Mouse (Mus musculus) midbrain, embryonic 16.5 days (tissue): Measurements from ENCODE around the gene Olfr1214. TPM values are rescaled to one million over a fixed set of nuclear protein-coding genes. Genes with fewer than 3 reads are reported as not detected.
"Not testable (repeated sequence)": the region's sequence is repeated elsewhere in the genome, so short reads cannot be mapped to it uniquely, and the experiment has no call there.

ENCODE experiments used
- ATAC-seq: fragments of 200-750 bp; cut with Nextera tagmentation; 2 replicates; pipeline ENCODE4 v1.8.0; 2017; ENCODE audit warnings: moderate TSS enrichment
- H3K27ac ChIP-seq: fragments of 300-500 bp; sonication (generic); 2 replicates; pipeline ENCODE4 v1.5.1; 2014; ENCODE audit warnings: mild to moderate bottlenecking, low read length, mixed read lengths
- H3K27me3 ChIP-seq: fragments of 300-500 bp; sonication (generic); 2 replicates; pipeline ENCODE4 v1.6.1; 2014; ENCODE audit warnings: low read depth, low read length, mixed read lengths; ENCODE audit not compliant: control insufficient read depth, insufficient read depth
- H3K36me3 ChIP-seq: fragments of 300-500 bp; sonication (generic); 2 replicates; pipeline ENCODE4 v1.6.1; 2014; ENCODE audit warnings: mild to moderate bottlenecking, low read length, moderate library complexity, mixed read lengths; ENCODE audit not compliant: control insufficient read depth, insufficient read depth
- H3K4me1 ChIP-seq: fragments of 300-500 bp; sonication (generic); 2 replicates; pipeline ENCODE4 v1.6.1; 2014; ENCODE audit warnings: mild to moderate bottlenecking, low read length, mixed read lengths; ENCODE audit not compliant: control insufficient read depth, insufficient read depth
- H3K4me2 ChIP-seq: fragments of 300-500 bp; sonication (generic); 2 replicates; pipeline ENCODE4 v1.6.1; 2014; ENCODE audit warnings: mild to moderate bottlenecking, low read length, mixed read lengths
- H3K4me3 ChIP-seq: fragments of 300-500 bp; sonication (generic); 2 replicates; pipeline ENCODE4 v1.5.1; 2014; ENCODE audit warnings: low read depth, mild to moderate bottlenecking, low read length, moderate library complexity, mixed read lengths
- H3K9ac ChIP-seq: fragments of 300-500 bp; sonication (generic); 2 replicates; pipeline ENCODE4 v1.6.1; 2014; ENCODE audit warnings: low read depth, low read length, mixed read lengths
- H3K9me3 ChIP-seq: fragments of 300-500 bp; sonication (generic); replicated peaks from 2 replicates; pipeline ENCODE4 v1.6.1; 2014; ENCODE audit warnings: mild to moderate bottlenecking, low read length, mixed read lengths; ENCODE audit not compliant: control insufficient read depth, poor library complexity, severe bottlenecking
- WGBS: fragments of 180-500 bp; shearing (Covaris S2); extraction: QIAGEN DNeasy Blood & Tissue Kit; methylation state at CpG from one replicate; pipeline ENCODE4 v1.1.7; 2014; 5-methylcytosine and 5-hydroxymethylcytosine counted together
- polyA plus RNA-seq: library from polyadenylated mRNA; unstranded; fragments of >200 nt; fragmentation: Nextera tagmentation; extraction: Ambion mirVana; gene quantifications from 2 replicates; pipeline ENCODE4 v1.2.1, GENCODE M21; 2015

The Olfr1214 gene
- polyA plus RNA-seq = not detected in 2 replicates

DNA sequence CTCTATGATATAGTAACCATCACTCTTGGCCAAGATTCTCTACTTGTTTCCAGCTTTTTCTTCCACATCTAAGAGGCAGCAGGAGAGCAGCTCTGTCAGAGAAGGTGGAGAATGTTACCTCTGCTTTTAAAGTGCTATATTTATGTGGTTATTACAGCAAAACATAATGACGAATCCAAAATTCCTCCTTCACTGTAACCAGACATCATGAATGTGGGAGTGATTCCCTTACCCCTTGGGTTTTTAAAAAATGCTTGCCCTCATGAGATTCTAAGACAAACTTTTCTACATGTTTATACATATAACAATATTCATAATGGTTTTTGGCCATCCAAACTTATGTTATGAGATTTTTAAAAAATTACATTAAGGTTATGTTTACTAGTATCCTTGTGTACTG lies at the start of gene Olfr1214:
Olfr1214 (minus strand) TSS at position 101 of the 400 bp plus-strand sequence.
- no peaks in the 10 kb centered on the region for H3K9me3 ChIP-seq
- H3K27me3 ChIP-seq = no peaks in the 10 kb centered on the region
- H3K9ac ChIP-seq = no peak within 1 kb of the TSS
- no peak within 1 kb of the TSS for H3K4me2 ChIP-seq
- no peak for ATAC-seq
- H3K27ac ChIP-seq = no peak within 1 kb of the TSS
- no peaks in the 10 kb centered on the region for H3K36me3 ChIP-seq
- H3K4me3 ChIP-seq = no peak within 1 kb of the TSS
- H3K4me1 ChIP-seq = no peaks in the 10 kb centered on the region
- 93% methylated on average over 1 of the region's 1 CpGs for WGBS

- Histone ChIP-seq H3K9ac (no peak within 1 kb of the TSS), H3K36me3 (no peaks in the 10 kb centered on the region), H3K9me3 (no peaks in the 10 kb centered on the region), H3K27me3 (no peaks in the 10 kb centered on the region), H3K4me2 (no peak within 1 kb of the TSS), H3K4me1 (no peaks in the 10 kb centered on the region), H3K4me3 (no peak within 1 kb of the TSS), H3K27ac (no peak within 1 kb of the TSS)
- 77% methylated on average over 2 of the region's 2 CpGs for WGBS
- ATAC-seq = no peak
These were observed 39.5 kb upstream of the Olfr1214 start, which contains the start of gene Olfr1217 for GRCm38 (mm10) chr2:89031965-89032364. Gene Olfr1217 (minus strand): TSS chr2:89032065.

GRCm38 (mm10) chr2:89021436-89021835 lies 29.0 kb upstream of the Olfr1214 start:
- not testable (repeated sequence) for H3K36me3 ChIP-seq, H3K27me3 ChIP-seq, H3K4me2 ChIP-seq, H3K9ac ChIP-seq, H3K4me3 ChIP-seq, H3K4me1 ChIP-seq, H3K27ac ChIP-seq, H3K9me3 ChIP-seq, ATAC-seq
- 81% methylated on average over 3 of the region's 3 CpGs for WGBS

DNA sequence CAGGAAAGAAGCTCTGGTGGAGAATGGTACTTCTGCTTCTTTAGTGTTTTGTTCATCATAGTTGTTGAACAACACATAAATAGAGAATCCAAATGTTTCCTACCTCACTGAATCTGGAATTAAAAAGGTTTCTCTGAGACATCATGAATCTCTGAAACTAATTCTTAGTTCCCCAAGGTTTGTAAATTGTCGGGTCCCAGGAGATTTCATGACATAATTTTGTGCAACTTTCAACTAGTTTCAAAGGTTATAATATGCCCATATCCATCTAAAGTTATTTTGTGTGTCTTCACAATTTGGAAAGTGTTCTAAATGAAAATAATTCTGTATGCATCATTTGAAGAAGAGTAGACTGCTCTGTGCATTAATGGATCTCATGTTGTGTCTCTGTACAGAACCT lies 25.8 kb upstream of the Olfr1214 start, which contains the start of gene Olfr1216:
Olfr1216 (minus strand) TSS at position 101 of the 400 bp plus-strand sequence.
- Histone ChIP-seq H3K4me3 (no peak within 1 kb of the TSS), H3K4me2 (no peak within 1 kb of the TSS)
- 87% methylated on average over 1 of the region's 1 CpGs for WGBS

GRCm38 (mm10) chr2:89006873-89007272 lies 14.4 kb upstream of the Olfr1214 start, which contains the start of gene Olfr1215:
Gene Olfr1215 (minus strand): TSS chr2:89006973.
- Histone ChIP-seq H3K4me2 (no peak within 1 kb of the TSS), H3K4me1 (no peaks in the 10 kb centered on the region), H3K27me3 (no peaks in the 10 kb centered on the region), H3K9ac (no peak within 1 kb of the TSS), H3K36me3 (no peaks in the 10 kb centered on the region), H3K9me3 (no peaks in the 10 kb centered on the region), H3K27ac (no peak within 1 kb of the TSS), H3K4me3 (no peak within 1 kb of the TSS)
- ATAC-seq = no peak
- 81% methylated on average over 2 of the region's 2 CpGs for WGBS

More for the DNA sequence above, 25.8 kb upstream of the Olfr1214 start, which contains the start of gene Olfr1216:
- H3K9me3 ChIP-seq = no peaks in the 10 kb centered on the region
- no peak for ATAC-seq
- H3K27me3 ChIP-seq = no peaks in the 10 kb centered on the region
- no peak within 1 kb of the TSS for H3K27ac ChIP-seq
- H3K4me1 ChIP-seq = no peaks in the 10 kb centered on the region
- H3K36me3 ChIP-seq = no peaks in the 10 kb centered on the region
- H3K9ac ChIP-seq = no peak within 1 kb of the TSS

GRCm38 (mm10) chr2:88980181-88980580 lies 12.3 kb downstream of the Olfr1214 start, which contains the start of gene Gm13762:
Gene Gm13762 (minus strand): TSS chr2:88980281.
- 74% methylated on average over 1 of the region's 1 CpGs for WGBS
- H3K27me3 ChIP-seq = no peaks in the 10 kb centered on the region
- H3K4me3 ChIP-seq = no peak within 1 kb of the TSS
- ATAC-seq = no peak
- no peaks in the 10 kb centered on the region for H3K4me1 ChIP-seq
- H3K27ac ChIP-seq = no peak within 1 kb of the TSS
- H3K9me3 ChIP-seq = no peaks in the 10 kb centered on the region
- no peak within 1 kb of the TSS for H3K9ac ChIP-seq
- no peaks in the 10 kb centered on the region for H3K36me3 ChIP-seq
- H3K4me2 ChIP-seq = no peak within 1 kb of the TSS

- Histone ChIP-seq H3K9ac (no peak within 1 kb of the TSS), H3K27me3 (no peaks in the 10 kb centered on the region), H3K27ac (no peak within 1 kb of the TSS), H3K4me2 (no peak within 1 kb of the TSS), H3K9me3 (no peaks in the 10 kb centered on the region), H3K4me3 (no peak within 1 kb of the TSS), H3K4me1 (no peaks in the 10 kb centered on the region), H3K36me3 (no peaks in the 10 kb centered on the region)
- ATAC-seq = no peak
These were observed 38.8 kb downstream of the Olfr1214 start, which contains the start of gene Olfr1212 for GRCm38 (mm10) chr2:88953669-88954068. Gene Olfr1212 (plus strand): TSS chr2:88953969.

- Histone ChIP-seq H3K9ac (no peak within 1 kb of the TSS), H3K4me3 (no peak within 1 kb of the TSS), H3K27me3 (no peaks in the 10 kb centered on the region), H3K4me1 (no peaks in the 10 kb centered on the region), H3K9me3 (no peaks in the 10 kb centered on the region), H3K4me2 (no peak within 1 kb of the TSS), H3K27ac (no peak within 1 kb of the TSS), H3K36me3 (no peaks in the 10 kb centered on the region)
- no peak for ATAC-seq
- WGBS = 86% methylated on average over 1 of the region's 1 CpGs
These were observed 54.4 kb downstream of the Olfr1214 start, which contains the start of gene Olfr1211 for GRCm38 (mm10) chr2:88938011-88938410. Gene Olfr1211 (minus strand): TSS chr2:88938111.
